Mouse (Mus musculus) CH12.LX (cell line): ENCODE results near the gene Dhcr24. TPM values are rescaled to one million over a fixed set of nuclear protein-coding genes. Genes with fewer than 3 reads are reported as not detected.

Source experiments
- DNase-seq: peaks from one replicate; pipeline ENCODE4 v3.0.0-alpha.2; 2013; ENCODE audit errors: extremely low read depth
- H3K27ac ChIP-seq: 2 replicates; pipeline ENCODE4 v1.5.1; 2012; ENCODE audit warnings: low read depth, mild to moderate bottlenecking, control low read depth, moderate library complexity; ENCODE audit not compliant: insufficient read depth
- H3K27me3 ChIP-seq: replicated peaks from 2 replicates; pipeline ENCODE3; 2012; ENCODE audit warnings: inconsistent platforms
- H3K36me3 ChIP-seq, 2 experiments: replicated peaks in 1 of 2; 2 replicates each; pipeline versions ENCODE3 to v1.6.1; 2012; ENCODE audit warnings: inconsistent platforms in 1 of 2, low read length in 1 of 2, mild to moderate bottlenecking in 1 of 2, mixed read lengths in 1 of 2, moderate library complexity in 1 of 2; ENCODE audit not compliant: control insufficient read depth in 1 of 2, insufficient read depth in 1 of 2
- H3K4me1 ChIP-seq, 2 experiments: 2 replicates each; pipeline ENCODE4 v1.6.1; 2012; ENCODE audit warnings: inconsistent platforms in 1 of 2, moderate library complexity in 1 of 2; ENCODE audit not compliant: insufficient read depth in 2 of 2, control insufficient read depth in 1 of 2
- H3K4me2 ChIP-seq: 2 replicates; pipeline ENCODE4 v1.6.1; 2012; ENCODE audit warnings: low read depth, mild to moderate bottlenecking, control low read depth; ENCODE audit not compliant: poor library complexity, insufficient read depth, severe bottlenecking
- H3K4me3 ChIP-seq, 3 experiments: fragments of 150-350 bp in 1 of 3; sonication (generic) in 1 of 3; replicated peaks in 1 of 3; 2 replicates each; pipeline versions ENCODE3 to v1.5.1; 2011 to 2012; ENCODE audit warnings: low read depth in 2 of 3, low read length in 2 of 3, mild to moderate bottlenecking in 2 of 3, moderate library complexity in 2 of 3, control low read depth in 1 of 3, improper control_type of control experiment in 1 of 3, inconsistent platforms in 1 of 3, mixed read lengths in 1 of 3; ENCODE audit not compliant: poor library complexity in 1 of 3
- H3K79me2 ChIP-seq: replicated peaks from 2 replicates; pipeline ENCODE4 v1.6.1; 2012; ENCODE audit warnings: mild to moderate bottlenecking, moderate library complexity; ENCODE audit not compliant: control insufficient read depth, poor library complexity, insufficient read depth, severe bottlenecking; ENCODE audit errors: extremely low read depth
- H3K9ac ChIP-seq: 2 replicates; pipeline ENCODE4 v1.6.1; 2012; ENCODE audit warnings: low read depth, mild to moderate bottlenecking, control low read depth, moderate library complexity; ENCODE audit not compliant: insufficient read depth
- H3K9me3 ChIP-seq: replicated peaks from 2 replicates; pipeline ENCODE3; 2012; ENCODE audit warnings: low read length, inconsistent platforms, mixed read lengths
- BHLHE40 ChIP-seq: IDR thresholded peaks from 2 replicates; pipeline ENCODE4 v1.6.1; 2011; ENCODE audit warnings: mild to moderate bottlenecking, low read depth, low read length, improper control_type of control experiment
- E2F4 ChIP-seq: IDR thresholded peaks from 2 replicates; pipeline ENCODE4 v1.6.1; 2011; ENCODE audit warnings: low read depth, low read length, improper control_type of control experiment; ENCODE audit not compliant: insufficient replicate concordance
- EP300 ChIP-seq: IDR thresholded peaks from 2 replicates; pipeline ENCODE4 v1.6.1; 2011; ENCODE audit warnings: low read length, improper control_type of control experiment
- IRF4 ChIP-seq: IDR thresholded peaks from 2 replicates; pipeline ENCODE4 v1.6.1; 2014; ENCODE audit warnings: low read depth, mild to moderate bottlenecking, inconsistent platforms, low read length, improper control_type of control experiment
- JUN ChIP-seq: IDR thresholded peaks from 2 replicates; pipeline ENCODE4 v1.6.1; 2011; ENCODE audit warnings: low read depth, mild to moderate bottlenecking, low read length, improper control_type of control experiment, moderate library complexity; ENCODE audit not compliant: insufficient read depth
- KAT2A ChIP-seq: IDR thresholded peaks from 2 replicates; pipeline ENCODE4 v1.6.1; 2012; ENCODE audit warnings: low read length, improper control_type of control experiment, inconsistent platforms; ENCODE audit not compliant: insufficient replicate concordance
- MAX ChIP-seq: IDR thresholded peaks from 2 replicates; pipeline ENCODE4 v1.6.1; 2011; ENCODE audit warnings: low read length, improper control_type of control experiment
- MAZ ChIP-seq: IDR thresholded peaks from 2 replicates; pipeline ENCODE4 v1.6.1; 2012; ENCODE audit warnings: low read depth, mild to moderate bottlenecking, inconsistent platforms, low read length, improper control_type of control experiment, moderate library complexity
- MEF2A ChIP-seq: IDR thresholded peaks from 2 replicates; pipeline ENCODE4 v1.6.1; 2014; ENCODE audit warnings: low read depth, mild to moderate bottlenecking, inconsistent platforms, low read length, improper control_type of control experiment, borderline replicate concordance
- MXI1 ChIP-seq: IDR thresholded peaks from 2 replicates; pipeline ENCODE4 v1.6.1; 2011; ENCODE audit warnings: mild to moderate bottlenecking, low read depth, low read length, improper control_type of control experiment
- NELFE ChIP-seq: IDR thresholded peaks from 2 replicates; pipeline ENCODE4 v1.6.1; 2011; ENCODE audit warnings: low read depth, low read length, improper control_type of control experiment
- NRF1 ChIP-seq: IDR thresholded peaks from 2 replicates; pipeline ENCODE4 v1.6.1; 2014; ENCODE audit warnings: low read depth, mild to moderate bottlenecking, inconsistent platforms, low read length, improper control_type of control experiment, moderate library complexity
- POLR2A ChIP-seq: IDR thresholded peaks from 2 replicates; pipeline ENCODE4 v1.6.1; 2011; ENCODE audit warnings: low read depth, mild to moderate bottlenecking, improper control_type of control experiment, low read length
- POLR2AphosphoS2 ChIP-seq: IDR thresholded peaks from 2 replicates; pipeline ENCODE4 v1.6.1; 2011; ENCODE audit warnings: low read depth, low read length, improper control_type of control experiment
- RAD21 ChIP-seq: IDR thresholded peaks from 2 replicates; pipeline ENCODE4 v1.6.1; 2011; ENCODE audit warnings: low read depth, mild to moderate bottlenecking, low read length, improper control_type of control experiment, moderate library complexity
- RCOR1 ChIP-seq: conservative IDR thresholded peaks from 2 replicates; pipeline ENCODE4 v1.6.1; 2012; ENCODE audit warnings: low read depth, mild to moderate bottlenecking, inconsistent platforms, low read length, improper control_type of control experiment
- SIN3A ChIP-seq: IDR thresholded peaks from 2 replicates; pipeline ENCODE4 v1.6.1; 2012; ENCODE audit warnings: low read length, improper control_type of control experiment, inconsistent platforms
- SMC3 ChIP-seq: IDR thresholded peaks from 2 replicates; pipeline ENCODE4 v1.6.1; 2011; ENCODE audit warnings: low read depth, low read length, improper control_type of control experiment
- TCF12 ChIP-seq: IDR thresholded peaks from 2 replicates; pipeline ENCODE4 v1.6.1; 2014; ENCODE audit warnings: low read depth, mild to moderate bottlenecking, inconsistent platforms, low read length, improper control_type of control experiment
- UBTF ChIP-seq: IDR thresholded peaks from 2 replicates; pipeline ENCODE4 v1.6.1; 2012; ENCODE audit warnings: low read depth, mild to moderate bottlenecking, inconsistent platforms, low read length, improper control_type of control experiment, moderate library complexity
- ZMIZ1 ChIP-seq: IDR thresholded peaks from 2 replicates; pipeline ENCODE4 v1.6.1; 2012; ENCODE audit warnings: low read depth, mild to moderate bottlenecking, inconsistent platforms, low read length, improper control_type of control experiment
- ZNF384 ChIP-seq: IDR thresholded peaks from 2 replicates; pipeline ENCODE4 v1.6.1; 2012; ENCODE audit warnings: low read depth, low read length, improper control_type of control experiment, inconsistent platforms
- dilution Hi-C: fragments of 300-500 bp; cut with MboI; formaldehyde crosslinking; loops from 2 replicates; pipeline ENCODE4 v1.14.3; 2020; ENCODE audit warnings: low sequenced_read_pairs; ENCODE audit not compliant: extremely low pct_unique_long_range_greater_than_20kb, extremely low pct_ligation_motif_present
- in situ Hi-C: fragments of 300-500 bp; cut with MboI; formaldehyde crosslinking; loops from 3 replicates; pipeline ENCODE4 v1.14.3; 2019; ENCODE audit warnings: low sequenced_read_pairs, low pct_ligation_motif_present, low pct_unique_long_range_greater_than_20kb, mixed read lengths
- polyA plus RNA-seq: library from polyadenylated mRNA; unstranded; fragments of >175 nt; gene quantifications from 2 replicates; pipeline ENCODE4 v1.2.1, GENCODE M21; 2012; ENCODE audit warnings: low read depth; ENCODE audit not compliant: insufficient read length
- total RNA-seq, 2 experiments: library from RNA; depleted of rRNA; stranded (reverse); fragments of 300-350 nt in 1 of 2; fragments of >200 nt in 1 of 2; gene quantifications; 2 replicates each; pipeline ENCODE4 v1.2.3; 2012 to 2014

The Dhcr24 gene
- total RNA-seq (2012; rRNA removed) (46.9 and 51.6 TPM in 2 replicates), total RNA-seq (2014; rRNA removed) (37.3 and 41.4 TPM in 2 replicates), polyA plus RNA-seq (87.8 and 90.5 TPM in 2 replicates)

- H3K4me1 ChIP-seq: peaks cover 11 to 28% of the 10 kb centered on the region in 2 experiments; a peak in 3 of 4 replicates
- H3K4me2 ChIP-seq: peak within 1 kb of the TSS; percentile 79
- peak within 1 kb of the TSS; percentile 67 to 87 (median 83) for H3K4me3 ChIP-seq
- peaks cover 15% of the 10 kb centered on the region for H3K79me2 ChIP-seq
- H3K36me3 ChIP-seq: peaks cover 4 to 38% of the 10 kb centered on the region in 2 experiments
- H3K9ac ChIP-seq: peak within 1 kb of the TSS; percentile 59
- in situ Hi-C loops (no loop called here), dilution Hi-C loops (no loop called here)
- DNase-seq: peak; percentile 85
- no peak within 1 kb of the TSS for H3K27ac ChIP-seq
- no peaks in the 10 kb centered on the region for H3K27me3 ChIP-seq
- no peaks in the 10 kb centered on the region for H3K9me3 ChIP-seq
- no peak for TF ChIP-seq ZNF384
- no peak for TF ChIP-seq RAD21
- TF ChIP-seq KAT2A: 0 out of 2 replicates have a peak, but pooled peaks have one; percentile 11
- TF ChIP-seq MAX: 0 out of 2 replicates have a peak, but pooled peaks have one; percentile 46
- peak; percentile 87 for TF ChIP-seq POLR2A
- no peak for TF ChIP-seq JUN
- peak; percentile 88 for TF ChIP-seq ZMIZ1
- TF ChIP-seq MAZ: no peak
- TF ChIP-seq SMC3: no peak
- TF ChIP-seq MXI1: peak; percentile 57
- TF ChIP-seq TCF12: peak; percentile 44; the same call in 1 of the 2 replicates
- TF ChIP-seq RCOR1: no peak
- TF ChIP-seq POLR2AphosphoS2: no peak
- no peak for TF ChIP-seq IRF4
- TF ChIP-seq BHLHE40: peak; percentile 79
- TF ChIP-seq NRF1: peak; percentile 78
- no peak for TF ChIP-seq MEF2A
- TF ChIP-seq E2F4: no peak
- peak; percentile 76 for TF ChIP-seq NELFE
- peak; percentile 65 for TF ChIP-seq SIN3A
- peak; percentile 51; the same call in 1 of the 2 replicates for TF ChIP-seq UBTF
- no peak for TF ChIP-seq EP300
Observed at GRCm38 (mm10) chr4:106560846-106561781, at the start of gene Dhcr24. TSS of gene Dhcr24 (plus strand) at chr4:106561038.
